Mouse (Mus musculus): ENCODE measurements around the gene Maff. TPM values are rescaled to one million over a fixed set of nuclear protein-coding genes. Genes with fewer than 3 reads are reported as not detected.

Gene Maff
- polyA plus RNA-seq, 1 experiment from 2014 or later: 3.5 TPM

DNA sequence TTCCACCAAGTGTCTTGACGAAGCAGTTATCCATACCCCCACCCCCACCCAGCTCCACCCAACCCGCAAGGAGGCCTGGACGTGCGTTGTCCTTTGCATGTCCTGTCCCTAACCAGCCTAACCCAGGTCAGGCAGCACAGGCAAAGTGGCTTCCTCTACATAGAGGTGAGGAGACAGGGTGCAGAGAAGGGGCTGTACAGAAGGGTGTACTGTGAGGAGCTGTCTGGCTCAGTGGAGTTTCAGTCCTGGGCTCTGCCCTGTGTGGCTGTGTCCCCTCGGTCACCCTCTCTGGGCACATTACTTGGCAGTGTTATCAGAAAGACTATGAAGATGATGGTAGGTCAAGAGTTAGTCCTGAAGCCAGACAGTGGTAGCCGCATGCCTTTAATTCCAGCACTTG, 6.1 kb downstream of the Maff start:
- Histone ChIP-seq H3K27me3 (no peaks in the 10 kb centered on the region), H3K36me3 (no peaks in the 10 kb centered on the region), H3K9ac (no peak overlapping the region), H3K4me1 (peaks cover 44% of the 10 kb centered on the region), H3K9me3 (replicated peaks) (no peaks in the 10 kb centered on the region), H3K4me3 (replicated peaks) (no peak overlapping the region), H3K27ac (replicated peaks) (no peak overlapping the region), H3K4me2 (replicated peaks) (no peak overlapping the region)
- 86% methylated on average over 6 of the region's 6 CpGs for WGBS
- no peak for ATAC-seq (ENCODE audit: insufficient number of reproducible peaks, low FRiP score, low TSS enrichment, low read depth)

DNA sequence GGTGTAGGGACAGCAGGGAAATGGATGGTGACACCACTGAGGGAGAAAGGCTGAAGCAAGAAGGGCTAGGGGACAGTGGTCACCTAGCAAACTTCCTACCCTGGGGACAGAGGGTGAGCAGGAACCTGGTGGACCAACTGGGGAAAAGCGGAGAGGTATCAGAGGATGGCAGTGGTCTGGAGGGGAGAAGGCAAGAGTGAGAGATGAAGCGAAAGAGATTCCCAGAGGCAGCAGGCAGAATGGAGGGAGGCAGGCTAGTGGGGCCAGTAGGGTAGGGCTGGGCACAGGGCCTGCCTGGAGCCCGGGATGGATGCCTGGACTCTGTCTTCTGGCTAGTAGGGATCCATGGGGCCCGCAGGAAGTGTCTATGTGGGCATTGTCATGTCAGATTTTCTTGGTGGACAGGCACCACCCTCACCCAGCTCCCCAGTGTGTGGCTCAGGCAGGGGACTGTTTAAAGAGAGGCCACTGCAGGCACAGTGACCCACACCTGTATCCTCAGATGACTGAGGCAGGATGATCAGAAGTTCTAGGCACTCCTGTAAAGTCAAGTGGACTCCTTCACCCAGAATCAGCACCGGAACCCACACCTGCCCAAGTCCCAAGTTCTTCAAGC, 7.4 kb downstream of the Maff start:
- Histone ChIP-seq H3K4me1 (peaks cover 48% of the 10 kb centered on the region), H3K9me3 (replicated peaks) (no peaks in the 10 kb centered on the region), H3K27me3 (no peaks in the 10 kb centered on the region), H3K36me3 (no peaks in the 10 kb centered on the region), H3K4me2 (replicated peaks) (no peak overlapping the region), H3K27ac (replicated peaks) (no peak overlapping the region), H3K4me3 (replicated peaks) (no peak overlapping the region), H3K9ac (no peak overlapping the region)
- ATAC-seq (ENCODE audit: insufficient number of reproducible peaks, low FRiP score, low TSS enrichment, low read depth): no peak
- WGBS: 82% methylated on average over 5 of the region's 5 CpGs

DNA sequence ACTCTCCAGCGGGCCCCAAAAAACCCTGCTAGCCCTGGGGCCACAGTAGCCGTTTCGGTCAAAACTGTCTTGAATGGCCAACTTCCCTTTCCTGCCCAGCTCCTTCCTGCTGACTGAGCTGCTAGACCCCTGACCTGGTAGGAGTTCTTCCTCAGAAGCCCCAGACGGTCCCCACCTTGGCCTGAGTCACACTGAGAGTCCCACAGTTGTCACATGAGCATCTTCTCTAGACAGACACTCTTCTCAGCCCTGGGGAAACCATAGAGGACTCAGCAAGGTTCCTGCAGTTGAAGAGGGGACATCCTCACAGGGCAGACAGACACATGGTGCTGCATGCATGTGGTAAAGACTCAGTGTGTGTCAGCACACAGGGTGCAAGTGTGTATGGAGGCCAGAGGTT, 8.2 kb downstream of the Maff start:
- Histone ChIP-seq H3K27me3 (no peaks in the 10 kb centered on the region), H3K4me3 (replicated peaks) (no peak overlapping the region), H3K27ac (replicated peaks) (no peak overlapping the region), H3K36me3 (no peaks in the 10 kb centered on the region), H3K4me1 (peaks cover 45% of the 10 kb centered on the region), H3K9ac (no peak overlapping the region), H3K9me3 (replicated peaks) (no peaks in the 10 kb centered on the region), H3K4me2 (replicated peaks) (no peak overlapping the region)
- WGBS: 72% methylated on average over 4 of the region's 4 CpGs
- ATAC-seq (ENCODE audit: insufficient number of reproducible peaks, low FRiP score, low TSS enrichment, low read depth): no peak

DNA sequence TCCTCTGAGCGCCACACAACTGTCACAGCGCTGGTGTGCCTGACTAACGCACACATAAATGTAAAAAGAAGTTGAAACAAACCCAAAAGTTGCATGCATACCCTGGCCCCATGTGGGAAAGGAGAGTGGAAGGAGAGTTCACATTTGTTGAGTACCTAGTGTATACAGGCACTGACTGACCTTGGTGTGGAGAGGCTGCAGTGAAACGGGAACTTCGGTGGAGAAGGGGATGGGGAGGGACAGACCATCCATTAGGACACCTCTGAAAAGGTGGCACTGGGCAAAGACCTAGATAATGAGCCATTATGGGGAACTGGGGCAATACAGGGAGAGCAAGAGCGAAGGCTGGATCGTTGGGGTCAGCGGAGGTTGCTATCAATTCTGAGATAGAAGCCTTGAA, 10.1 kb downstream of the Maff start:
- no peak overlapping the region for H3K9ac ChIP-seq

DNA sequence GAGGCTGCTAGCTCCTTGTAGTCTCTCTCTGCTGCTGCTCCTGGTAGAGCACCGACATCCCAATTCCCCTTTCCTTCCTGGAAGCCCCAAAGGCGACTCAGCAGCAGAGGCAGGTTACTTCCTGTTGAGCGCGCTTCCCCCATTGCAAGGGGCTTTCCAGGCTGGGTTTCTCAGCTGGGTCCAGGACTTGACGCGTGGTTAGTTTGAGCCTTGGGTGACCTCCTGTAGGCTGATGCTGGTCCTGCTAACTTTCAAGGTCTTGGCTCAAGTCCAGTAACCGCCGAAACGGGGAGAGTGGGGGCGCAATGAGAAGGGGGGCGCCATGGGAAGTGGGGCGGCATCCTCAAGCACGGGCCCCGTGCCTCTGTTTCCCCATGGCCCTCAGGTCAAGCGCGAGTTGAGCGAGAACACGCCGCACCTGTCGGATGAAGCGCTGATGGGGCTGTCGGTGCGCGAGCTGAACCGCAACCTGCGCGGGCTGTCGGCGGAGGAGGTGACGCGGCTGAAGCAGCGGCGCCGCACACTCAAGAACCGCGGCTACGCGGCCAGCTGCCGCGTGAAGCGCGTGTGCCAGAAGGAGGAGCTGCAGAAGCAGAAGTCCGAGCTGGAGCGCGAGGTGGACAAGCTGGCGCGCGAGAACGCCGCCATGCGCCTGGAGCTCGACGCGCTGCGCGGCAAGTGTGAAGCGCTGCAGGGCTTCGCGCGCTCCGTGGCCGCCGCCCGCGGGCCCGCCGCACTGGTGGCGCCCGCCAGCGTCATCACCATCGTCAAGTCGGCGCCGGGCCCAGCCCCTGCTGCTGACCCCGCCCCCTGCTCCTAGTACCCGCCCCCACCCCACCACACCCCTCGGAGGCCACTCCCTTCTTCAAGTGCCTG, 10.9 kb downstream of the Maff start:
- Histone ChIP-seq H3K27me3 (no peaks in the 10 kb centered on the region), H3K9ac (peak overlapping the region; percentile 48), H3K4me1 (peaks cover 53% of the 10 kb centered on the region), H3K9me3 (replicated peaks) (no peaks in the 10 kb centered on the region), H3K4me3 (replicated peaks) (peak overlapping the region; percentile 50), H3K36me3 (peaks cover 12% of the 10 kb centered on the region), H3K4me2 (replicated peaks) (peak overlapping the region; percentile 100), H3K27ac (replicated peaks) (peak overlapping the region; percentile 72)
- WGBS: under 1% methylated on average over 76 of the region's 77 CpGs
- peak; percentile 85 for ATAC-seq (ENCODE audit: insufficient number of reproducible peaks, low FRiP score, low TSS enrichment, low read depth)

More for the DNA sequence above, 10.1 kb downstream of the Maff start:
- Histone ChIP-seq H3K36me3 (0 out of 2 replicates have a peak, but pooled peaks cover 4% of the 10 kb centered on the region), H3K4me1 (peaks cover 55% of the 10 kb centered on the region), H3K4me3 (replicated peaks) (peak overlapping the region; percentile 50), H3K27me3 (no peaks in the 10 kb centered on the region), H3K9me3 (replicated peaks) (no peaks in the 10 kb centered on the region), H3K4me2 (replicated peaks) (peak overlapping the region; percentile 100), H3K27ac (replicated peaks) (no peak overlapping the region)
- no peak for ATAC-seq (ENCODE audit: insufficient number of reproducible peaks, low FRiP score, low TSS enrichment, low read depth)
- 78% methylated on average over 8 of the region's 8 CpGs for WGBS

DNA sequence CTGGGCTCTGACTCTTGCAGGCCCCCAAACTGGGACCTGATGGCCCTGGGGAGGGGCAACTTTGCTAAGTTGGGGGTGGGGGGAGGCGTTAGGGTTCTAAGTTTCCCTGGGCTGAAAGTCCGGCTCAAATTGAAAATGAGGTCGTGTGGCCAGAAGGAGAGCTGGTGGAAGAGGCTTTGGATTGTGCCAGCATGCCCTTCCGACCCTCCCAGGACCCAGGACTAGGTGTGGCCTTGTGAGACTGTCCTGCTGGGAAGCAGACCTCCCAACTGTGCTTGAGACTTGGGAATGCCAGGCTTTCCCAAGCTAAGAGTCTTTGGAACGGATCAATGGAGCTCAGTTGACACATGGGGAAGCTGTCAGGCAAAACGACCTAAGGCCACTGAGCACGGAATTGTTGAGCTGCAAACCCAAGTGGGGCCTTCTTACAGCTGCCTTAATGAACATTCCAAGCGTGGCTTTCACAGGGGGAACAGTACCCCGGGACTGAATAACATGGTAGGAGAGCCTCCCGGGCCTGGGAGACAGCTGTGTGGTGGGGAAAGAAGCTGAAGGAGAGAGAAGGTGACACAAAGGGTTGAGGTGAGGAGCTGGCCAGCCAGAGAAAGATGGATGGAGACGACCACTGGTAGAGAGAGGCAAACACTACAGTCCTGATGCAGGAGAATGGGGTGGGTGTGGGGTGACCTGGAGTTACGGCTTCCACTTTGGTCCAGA, 11.7 kb downstream of the Maff start:
- Histone ChIP-seq H3K4me3 (replicated peaks) (peak overlapping the region; percentile 50), H3K9ac (no peak overlapping the region), H3K4me1 (peaks cover 51% of the 10 kb centered on the region), H3K9me3 (replicated peaks) (no peaks in the 10 kb centered on the region), H3K27me3 (no peaks in the 10 kb centered on the region), H3K36me3 (peaks cover 20% of the 10 kb centered on the region), H3K27ac (replicated peaks) (peak overlapping the region; percentile 72), H3K4me2 (replicated peaks) (peak overlapping the region; percentile 100)
- ATAC-seq (ENCODE audit: insufficient number of reproducible peaks, low FRiP score, low TSS enrichment, low read depth): no peak
- 31% methylated on average over 12 of the region's 12 CpGs for WGBS

DNA sequence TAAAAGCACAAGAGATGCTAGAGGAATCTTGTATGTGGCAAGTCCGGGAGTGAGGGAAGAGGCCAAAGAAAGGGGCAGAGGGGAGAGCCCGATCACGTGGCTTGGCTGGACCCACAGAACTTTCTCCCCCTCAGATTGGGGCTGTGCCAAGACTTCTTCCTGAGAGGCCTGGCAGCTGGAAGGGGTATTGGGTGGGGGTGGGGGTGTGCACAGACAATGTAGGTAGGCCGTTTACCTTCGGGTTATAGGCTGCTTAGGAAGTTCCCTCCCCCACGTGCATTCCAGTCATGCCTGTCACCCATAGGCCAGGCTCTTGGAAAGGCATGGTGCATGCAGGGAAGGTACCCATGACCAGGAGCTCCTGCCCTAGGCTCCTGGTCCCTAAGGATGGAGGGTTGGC, 13.5 kb downstream of the Maff start:
- Histone ChIP-seq H3K27me3 (no peaks in the 10 kb centered on the region), H3K4me2 (replicated peaks) (no peak overlapping the region), H3K36me3 (peaks cover 38% of the 10 kb centered on the region), H3K4me3 (replicated peaks) (no peak overlapping the region), H3K27ac (replicated peaks) (no peak overlapping the region), H3K4me1 (peaks cover 51% of the 10 kb centered on the region), H3K9me3 (replicated peaks) (no peaks in the 10 kb centered on the region), H3K9ac (no peak overlapping the region)
- WGBS: 24% methylated on average over 6 of the region's 6 CpGs
- no peak for ATAC-seq (ENCODE audit: insufficient number of reproducible peaks, low FRiP score, low TSS enrichment, low read depth)

DNA sequence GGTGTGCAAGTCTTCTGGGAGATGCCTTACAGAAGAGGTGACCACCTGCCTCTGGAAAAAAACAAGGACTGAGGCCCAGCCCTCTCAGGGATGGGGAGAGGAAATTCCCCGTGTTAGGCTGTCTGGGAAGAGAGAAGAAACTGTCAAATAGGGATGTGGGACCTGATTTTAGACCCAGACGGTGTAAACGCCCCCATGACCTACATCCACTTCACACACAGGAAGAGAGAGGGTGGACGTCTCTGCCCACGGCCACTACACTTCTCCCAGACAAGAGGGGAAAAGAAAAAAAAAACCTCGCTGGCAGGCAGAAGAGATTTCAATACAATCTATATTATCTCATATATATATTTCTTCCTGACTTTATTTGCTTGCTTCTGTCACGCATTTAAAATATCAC, 13.9 kb downstream of the Maff start:
- ATAC-seq (ENCODE audit: insufficient number of reproducible peaks, low FRiP score, low TSS enrichment, low read depth): no peak
- H3K36me3 ChIP-seq: peaks cover 42% of the 10 kb centered on the region
- no peak overlapping the region for H3K27ac ChIP-seq (replicated peaks)
- H3K4me2 ChIP-seq (replicated peaks): no peak overlapping the region
- H3K9ac ChIP-seq: no peak overlapping the region
- 49% methylated on average over 7 of the region's 7 CpGs for WGBS
- H3K27me3 ChIP-seq: no peaks in the 10 kb centered on the region
- no peaks in the 10 kb centered on the region for H3K9me3 ChIP-seq (replicated peaks)
- H3K4me1 ChIP-seq: peaks cover 51% of the 10 kb centered on the region
- no peak overlapping the region for H3K4me3 ChIP-seq (replicated peaks)

DNA sequence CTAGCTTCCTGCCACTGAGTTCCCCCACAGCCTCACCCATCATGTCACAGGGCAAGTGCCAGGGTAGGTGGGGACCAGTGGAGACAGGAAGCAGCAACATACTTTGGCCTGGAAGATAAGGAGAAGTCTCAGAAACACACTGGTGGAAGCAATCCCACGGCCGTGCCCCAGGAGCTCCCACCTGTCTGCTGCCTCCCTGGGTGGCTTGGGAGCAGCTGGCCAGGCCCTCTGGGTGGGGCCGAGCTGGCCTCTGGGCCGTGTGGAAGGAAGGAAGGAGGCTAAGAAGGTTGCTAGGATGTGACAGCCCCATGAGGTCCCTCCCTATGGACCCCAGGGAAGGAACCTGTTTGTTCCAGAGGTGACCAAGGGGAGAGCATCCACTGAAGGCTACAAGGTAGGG, 14.6 kb downstream of the Maff start:
- Histone ChIP-seq H3K27me3 (no peaks in the 10 kb centered on the region), H3K36me3 (peaks cover 49% of the 10 kb centered on the region), H3K9me3 (replicated peaks) (no peaks in the 10 kb centered on the region), H3K27ac (replicated peaks) (no peak overlapping the region; the same call in 1 of the 2 replicates), H3K4me2 (replicated peaks) (no peak overlapping the region), H3K4me3 (replicated peaks) (no peak overlapping the region), H3K9ac (no peak overlapping the region), H3K4me1 (peaks cover 47% of the 10 kb centered on the region)
- WGBS: 58% methylated on average over 4 of the region's 4 CpGs
- ATAC-seq (ENCODE audit: insufficient number of reproducible peaks, low FRiP score, low TSS enrichment, low read depth): no peak

DNA sequence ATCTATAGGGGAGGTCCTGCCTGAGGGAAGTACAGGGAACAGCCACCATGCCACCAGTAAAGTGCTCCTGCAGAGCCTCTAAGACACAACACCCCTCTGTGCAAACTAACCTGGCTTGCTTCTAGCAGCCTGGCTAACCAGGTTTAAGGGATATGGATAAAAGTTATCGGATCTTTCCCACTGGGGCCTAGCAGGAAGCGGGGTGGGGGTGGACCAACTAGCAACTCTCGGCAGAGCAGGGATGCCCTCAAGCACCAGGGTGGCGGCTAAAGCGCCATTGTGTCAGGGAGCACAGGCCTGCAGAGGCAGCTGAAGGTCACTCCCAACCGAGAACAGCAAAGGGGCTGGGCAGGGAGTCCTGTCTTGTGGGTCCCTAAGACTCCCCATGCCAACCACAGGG, 17.7 kb downstream of the Maff start:
- Histone ChIP-seq H3K9me3 (replicated peaks) (no peaks in the 10 kb centered on the region), H3K4me2 (replicated peaks) (no peak overlapping the region), H3K4me3 (replicated peaks) (no peak overlapping the region), H3K36me3 (peaks cover 75% of the 10 kb centered on the region), H3K9ac (no peak overlapping the region), H3K27me3 (no peaks in the 10 kb centered on the region), H3K4me1 (peaks cover 32% of the 10 kb centered on the region), H3K27ac (replicated peaks) (no peak overlapping the region)
- WGBS: 49% methylated on average over 6 of the region's 6 CpGs
- no peak for ATAC-seq (ENCODE audit: insufficient number of reproducible peaks, low FRiP score, low TSS enrichment, low read depth)

DNA sequence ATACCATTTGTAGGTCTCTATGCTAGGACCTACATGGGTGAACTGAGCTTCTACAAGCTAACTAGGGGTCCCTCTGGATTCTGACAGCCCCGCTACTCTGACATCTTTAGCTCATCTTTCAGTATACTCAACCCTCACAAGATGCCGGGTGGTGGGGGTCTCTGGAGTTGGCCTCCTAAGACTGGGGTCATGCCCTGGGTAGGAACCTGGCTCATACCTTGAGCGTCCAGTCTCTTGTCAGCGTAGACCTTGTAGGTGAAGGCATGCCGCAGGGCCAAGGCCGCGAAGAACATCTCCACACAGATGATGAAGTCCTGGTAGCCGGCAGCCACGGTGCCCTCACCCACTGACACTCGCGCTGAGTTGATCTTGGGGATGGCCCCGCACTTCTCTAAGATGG, 18.6 kb downstream of the Maff start:
- Histone ChIP-seq H3K27me3 (no peaks in the 10 kb centered on the region), H3K4me1 (peaks cover 27% of the 10 kb centered on the region), H3K4me3 (replicated peaks) (no peak overlapping the region), H3K36me3 (peaks cover 84% of the 10 kb centered on the region), H3K4me2 (replicated peaks) (no peak overlapping the region), H3K9me3 (replicated peaks) (no peaks in the 10 kb centered on the region), H3K9ac (no peak overlapping the region), H3K27ac (replicated peaks) (no peak overlapping the region)
- 97% methylated on average over 12 of the region's 12 CpGs for WGBS
- no peak for ATAC-seq (ENCODE audit: insufficient number of reproducible peaks, low FRiP score, low TSS enrichment, low read depth)
